Mouse (Mus musculus) heart, embryonic 14.5 days (tissue): Measurements from ENCODE around the gene Jak2. TPM values are rescaled to one million over a fixed set of nuclear protein-coding genes. Genes with fewer than 3 reads are reported as not detected.

ENCODE experiments used
- polyA plus RNA-seq: library from polyadenylated mRNA; unstranded; fragments of >200 nt; fragmentation: Nextera tagmentation; extraction: Ambion mirVana; gene quantifications from 2 replicates; pipeline ENCODE4 v1.2.1, GENCODE M21; 2014

The Jak2 gene
- polyA plus RNA-seq, 1 experiment from 2014 or later: 11.1 TPM

Other genes starting within 250 kb of the Jak2 start
- gene Ak3, start 203.9 kb upstream of the Jak2 start, polyA plus RNA-seq: 95.1 and 96.4 TPM in 2 replicates
- gene Rcl1, start 150.5 kb upstream of the Jak2 start, polyA plus RNA-seq: 16.6 and 18.7 TPM in 2 replicates
- 3.8 and 4.0 TPM in 2 replicates for gene Insl6, start 73.5 kb downstream of the Jak2 start, polyA plus RNA-seq
- gene Rln1, start 82.8 kb downstream of the Jak2 start, polyA plus RNA-seq: 0.20 TPM in 1 of 2 replicates, not detected in the other
- 44.6 and 45.9 TPM in 2 replicates for gene Plgrkt, start 115.6 kb downstream of the Jak2 start, polyA plus RNA-seq
- 0.32 and 0.36 TPM in 2 replicates for gene Cd274, start 115.6 kb downstream of the Jak2 start, polyA plus RNA-seq
- not detected in 2 replicates for gene Pdcd1lg2, start 159.1 kb downstream of the Jak2 start, polyA plus RNA-seq